Mouse (Mus musculus) left cerebral cortex, postnatal 10 days (tissue): ENCODE data around the gene Mphosph10. TPM values are rescaled to one million over a fixed set of nuclear protein-coding genes. Genes with fewer than 3 reads are reported as not detected.

Experiments
- DNase-seq, 2 experiments: peaks; one replicate each; pipeline ENCODE4 v3.0.0; 2021 to 2022; ENCODE audit warnings: low spot score in 2 of 2, mixed read lengths in 1 of 2; ENCODE audit errors: extremely low spot score in 1 of 2
- intact Hi-C: fragments of 180-260 bp; cut with DNase I; formaldehyde crosslinking; loops from one replicate; pipeline ENCODE4 v1.15.1; 2025
- total RNA-seq, 2 experiments: library from RNA; stranded (reverse); gene quantifications; 2 replicates each; pipeline ENCODE4 v1.2.3; 2021

Mphosph10 gene
- total RNA-seq, 2 experiments from 2014 or later, result 18.5 to 18.6 TPM

GRCm38 (mm10) chr7:64357405-64357804 lies 34.7 kb downstream of the Mphosph10 start:
- intact Hi-C loops, result no loop called here
- peak; percentile 43 to 79 for DNase-seq

GRCm38 (mm10) chr7:64356661-64357060 lies 35.4 kb downstream of the Mphosph10 start:
- intact Hi-C loops, result no loop called here
- DNase-seq, result no peak

GRCm38 (mm10) chr7:64354206-64354605 lies 37.9 kb downstream of the Mphosph10 start:
- DNase-seq, result no peak
- intact Hi-C loops, result no loop called here

- intact Hi-C loops, result no loop called here
- peak; percentile 64 to 68 for DNase-seq
Measured at GRCm38 (mm10) chr7:64351087-64351486, 41.0 kb downstream of the Mphosph10 start.

- DNase-seq, result peak; percentile 27 to 57
Measured at GRCm38 (mm10) chr7:64349147-64349861, 42.8 kb downstream of the Mphosph10 start.

GRCm38 (mm10) chr7:64347813-64348212 lies 44.3 kb downstream of the Mphosph10 start:
- intact Hi-C loops, result no loop called here
- no peak for DNase-seq

More at GRCm38 (mm10) chr7:64349147-64349861, 42.8 kb downstream of the Mphosph10 start:
- intact Hi-C loops, result no loop called here

GRCm38 (mm10) chr7:64332686-64333085 lies 59.4 kb downstream of the Mphosph10 start:
- intact Hi-C loops, result no loop called here

GRCm38 (mm10) chr7:64331309-64331708 lies 60.8 kb downstream of the Mphosph10 start:
- intact Hi-C loops, result no loop called here
- DNase-seq, result no peak

More at GRCm38 (mm10) chr7:64332686-64333085, 59.4 kb downstream of the Mphosph10 start:
- no peak for DNase-seq

- no peak for DNase-seq
- intact Hi-C loops, result loop anchor here (1.0 kb wide), 1 partner anchor 162 kb away; no protein-coding TSS in a partner anchor
Measured at GRCm38 (mm10) chr7:64327486-64327885, 64.6 kb downstream of the Mphosph10 start.

- intact Hi-C loops, result loop anchor here (1.0 kb wide), 1 partner anchor 162 kb away; no protein-coding TSS in a partner anchor
- DNase-seq, result peak; percentile 51 to 82
Measured at GRCm38 (mm10) chr7:64326892-64327291, 65.2 kb downstream of the Mphosph10 start.

Other genes with a start within 250 kb of the Mphosph10 start
- gene Trpm1, start 238.4 kb downstream of the Mphosph10 start, total RNA-seq, result under 1 TPM; 0.81 to 0.89 TPM
- gene Mtmr10, start 104.6 kb downstream of the Mphosph10 start, total RNA-seq, result 10 to 100 TPM; 14.5 to 16.9 TPM
- gene Fan1, start 18.2 kb downstream of the Mphosph10 start, total RNA-seq, result 1 to 10 TPM; 8.4 to 8.7 TPM
- gene Mcee, start 339 bp upstream of the Mphosph10 start, total RNA-seq, result 10 to 100 TPM; 35.1 to 38.9 TPM
- 100 to 1,000 TPM; 226 to 235 TPM for gene Apba2, start 109.4 kb upstream of the Mphosph10 start, total RNA-seq